Mouse (Mus musculus) liver, embryonic 11.5 days (tissue): ENCODE data around the gene Olfr1107. TPM values are rescaled to one million over a fixed set of nuclear protein-coding genes. Genes with fewer than 3 reads are reported as not detected.

ENCODE experiments used
- ATAC-seq: fragments of 200-750 bp; cut with Nextera tagmentation; replicated peaks from 2 replicates; pipeline ENCODE4 v1.8.0; 2017; ENCODE audit warnings: moderate number of reproducible peaks, mild to moderate bottlenecking, moderate TSS enrichment, moderate library complexity; ENCODE audit not compliant: low FRiP score
- DNase-seq: peaks from one replicate; pipeline ENCODE4 v3.0.0-alpha.2; 2017; ENCODE audit warnings: low spot score
- H3K27ac ChIP-seq: fragments of 300-500 bp; sonication (generic); 2 replicates; pipeline ENCODE4 v1.5.1; 2014; ENCODE audit warnings: mild to moderate bottlenecking, low read depth, low read length, control low read depth
- H3K27me3 ChIP-seq: fragments of 300-500 bp; sonication (generic); replicated peaks from 2 replicates; pipeline ENCODE4 v1.6.1; 2014; ENCODE audit warnings: low read length, mixed read lengths; ENCODE audit not compliant: control insufficient read depth, insufficient read depth
- H3K36me3 ChIP-seq: fragments of 300-500 bp; sonication (generic); 2 replicates; pipeline ENCODE4 v1.6.1; 2014; ENCODE audit warnings: mild to moderate bottlenecking, low read length, moderate library complexity, mixed read lengths; ENCODE audit not compliant: control insufficient read depth, insufficient read depth
- H3K4me1 ChIP-seq: fragments of 300-500 bp; sonication (generic); replicated peaks from 2 replicates; pipeline ENCODE4 v1.6.1; 2014; ENCODE audit warnings: low read length, mixed read lengths; ENCODE audit not compliant: control insufficient read depth, insufficient read depth
- H3K4me2 ChIP-seq: fragments of 300-500 bp; sonication (generic); 2 replicates; pipeline ENCODE4 v1.6.1; 2014; ENCODE audit warnings: mild to moderate bottlenecking, control low read depth, moderate library complexity
- H3K4me3 ChIP-seq: fragments of 300-500 bp; sonication (generic); 2 replicates; pipeline ENCODE4 v1.5.1; 2014; ENCODE audit warnings: low read depth, low read length, control low read depth
- H3K9ac ChIP-seq: fragments of 300-500 bp; sonication (generic); 2 replicates; pipeline ENCODE4 v1.6.1; 2014; ENCODE audit warnings: low read depth, low read length, control low read depth
- H3K9me3 ChIP-seq: fragments of 300-500 bp; sonication (generic); 2 replicates; pipeline ENCODE4 v1.6.1; 2016; ENCODE audit warnings: low read length, inconsistent platforms, mixed read lengths; ENCODE audit not compliant: control insufficient read depth
- WGBS: fragments of 180-500 bp; shearing (Covaris S2); extraction: QIAGEN DNeasy Blood & Tissue Kit; methylation state at CpG from one replicate; pipeline ENCODE4 v1.1.7; 2014; 5-methylcytosine and 5-hydroxymethylcytosine counted together
- polyA plus RNA-seq: library from polyadenylated mRNA; unstranded; fragments of >200 nt; fragmentation: Nextera tagmentation; extraction: Ambion mirVana; gene quantifications from 2 replicates; pipeline ENCODE4 v1.2.1, GENCODE M21; 2014

Olfr1107 gene
- polyA plus RNA-seq = not detected in 2 replicates

GRCm38 (mm10) chr2:87075717-87076116, at the start of gene Olfr1107:
TSS of gene Olfr1107 (minus strand) at chr2:87075817.
- no peak within 1 kb of the TSS for H3K27ac ChIP-seq
- H3K27me3 ChIP-seq = no peaks in the 10 kb centered on the region
- ATAC-seq (no peak), DNase-seq (no peak)
- H3K4me1 ChIP-seq = no peaks in the 10 kb centered on the region
- H3K36me3 ChIP-seq = no peaks in the 10 kb centered on the region
- WGBS = 75% methylated on average over 1 of the region's 1 CpGs
- H3K4me3 ChIP-seq = no peak within 1 kb of the TSS
- no peak within 1 kb of the TSS for H3K9ac ChIP-seq
- H3K4me2 ChIP-seq = no peak within 1 kb of the TSS
- no peaks in the 10 kb centered on the region for H3K9me3 ChIP-seq

DNA sequence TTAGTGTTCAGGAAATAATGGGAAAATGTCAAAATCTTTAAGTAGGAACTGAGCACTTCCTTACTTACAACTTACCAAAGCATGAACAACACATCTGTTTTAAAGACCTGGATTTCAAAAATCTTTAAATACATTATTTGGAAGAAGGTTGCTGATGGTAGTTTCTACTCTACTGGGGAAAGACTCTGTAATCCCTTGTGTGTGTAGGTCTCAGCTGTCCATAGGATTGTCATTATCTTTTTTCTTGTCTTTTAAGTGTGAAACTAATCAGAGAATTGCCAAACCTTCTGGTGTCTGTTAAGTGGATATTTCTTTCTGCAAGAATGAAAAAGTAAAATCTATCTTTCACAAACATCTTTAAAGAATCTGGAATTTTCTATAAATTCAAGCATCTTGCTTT, 38.9 kb upstream of the Olfr1107 start, which contains the start of gene Olfr259:
TSS of gene Olfr259 (minus strand) at position 101 of the 400 bp plus-strand sequence.
- no peak within 1 kb of the TSS for H3K4me3 ChIP-seq
- ATAC-seq = no peak
- H3K9me3 ChIP-seq = no peaks in the 10 kb centered on the region
- no peak within 1 kb of the TSS for H3K27ac ChIP-seq
- H3K4me2 ChIP-seq = no peak within 1 kb of the TSS
- H3K36me3 ChIP-seq = no peaks in the 10 kb centered on the region
- DNase-seq = no peak
- no peaks in the 10 kb centered on the region for H3K4me1 ChIP-seq
- no peak within 1 kb of the TSS for H3K9ac ChIP-seq
- H3K27me3 ChIP-seq = no peaks in the 10 kb centered on the region

DNA sequence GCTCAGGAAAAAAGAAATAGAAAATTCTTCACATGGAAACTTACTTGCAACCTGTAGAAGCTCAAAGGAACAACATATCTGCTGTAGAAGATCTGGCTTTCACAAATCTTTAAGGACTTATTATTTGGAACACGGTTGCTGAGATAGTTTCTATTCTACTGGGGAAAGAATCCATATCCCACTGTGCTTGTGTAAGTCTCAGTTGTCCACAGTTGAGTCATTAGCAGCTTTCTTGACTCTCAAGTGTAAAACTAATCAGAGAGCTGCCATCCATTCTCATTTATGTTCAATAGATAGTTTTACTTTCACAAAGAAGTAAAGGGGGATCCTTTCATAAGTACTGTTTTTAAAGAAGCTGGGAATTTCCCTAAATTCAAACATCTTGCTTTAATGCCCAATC, 20.3 kb upstream of the Olfr1107 start, which contains the start of gene Olfr1109:
TSS of gene Olfr1109 (minus strand) at position 101 of the 400 bp plus-strand sequence.
- Histone ChIP-seq H3K36me3 (no peaks in the 10 kb centered on the region), H3K9ac (no peak within 1 kb of the TSS), H3K4me3 (no peak within 1 kb of the TSS), H3K27ac (no peak within 1 kb of the TSS), H3K4me1 (no peaks in the 10 kb centered on the region), H3K27me3 (no peaks in the 10 kb centered on the region), H3K9me3 (no peaks in the 10 kb centered on the region), H3K4me2 (no peak within 1 kb of the TSS)
- no peak for ATAC-seq
- no peak for DNase-seq
- WGBS = 81% methylated on average over 1 of the region's 1 CpGs

DNA sequence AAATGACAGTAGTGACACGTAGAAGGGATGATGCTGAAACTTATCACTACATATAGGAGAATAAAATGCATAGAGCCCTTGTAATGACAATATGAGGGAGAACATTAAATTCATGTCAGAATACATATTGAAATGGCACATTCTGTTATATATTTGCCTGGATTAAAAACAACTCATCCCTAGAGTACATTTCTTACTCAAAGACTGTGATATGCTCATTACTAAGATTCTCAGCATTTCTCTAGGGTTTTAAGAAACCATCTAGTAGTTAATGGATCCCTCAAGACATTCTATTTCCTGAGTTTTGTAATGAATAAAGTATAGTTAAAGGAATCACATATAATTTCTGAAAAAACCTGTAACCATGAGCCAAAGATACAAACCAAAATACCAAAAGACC, 23.4 kb downstream of the Olfr1107 start, which contains the start of gene Olfr1106:
TSS of gene Olfr1106 (minus strand) at position 101 of the 400 bp plus-strand sequence.
- 73% methylated on average over 1 of the region's 1 CpGs for WGBS
- no peak within 1 kb of the TSS for H3K9ac ChIP-seq
- H3K4me2 ChIP-seq = no peak within 1 kb of the TSS

GRCm38 (mm10) chr2:87036431-87036830, 39.2 kb downstream of the Olfr1107 start, which contains the start of gene Olfr1105:
TSS of gene Olfr1105 (minus strand) at chr2:87036531.
- Histone ChIP-seq H3K27ac (no peak within 1 kb of the TSS), H3K27me3 (no peaks in the 10 kb centered on the region), H3K4me3 (no peak within 1 kb of the TSS), H3K36me3 (no peaks in the 10 kb centered on the region), H3K9me3 (no peaks in the 10 kb centered on the region), H3K9ac (no peak within 1 kb of the TSS), H3K4me2 (no peak within 1 kb of the TSS), H3K4me1 (no peaks in the 10 kb centered on the region)
- no peak for DNase-seq
- no peak for ATAC-seq

More for the DNA sequence above, 23.4 kb downstream of the Olfr1107 start, which contains the start of gene Olfr1106:
- no peak for DNase-seq
- ATAC-seq = no peak
- H3K27ac ChIP-seq = no peak within 1 kb of the TSS
- H3K9me3 ChIP-seq = no peaks in the 10 kb centered on the region
- H3K4me1 ChIP-seq = no peaks in the 10 kb centered on the region
- H3K36me3 ChIP-seq = no peaks in the 10 kb centered on the region
- H3K27me3 ChIP-seq = no peaks in the 10 kb centered on the region
- H3K4me3 ChIP-seq = no peak within 1 kb of the TSS

DNA sequence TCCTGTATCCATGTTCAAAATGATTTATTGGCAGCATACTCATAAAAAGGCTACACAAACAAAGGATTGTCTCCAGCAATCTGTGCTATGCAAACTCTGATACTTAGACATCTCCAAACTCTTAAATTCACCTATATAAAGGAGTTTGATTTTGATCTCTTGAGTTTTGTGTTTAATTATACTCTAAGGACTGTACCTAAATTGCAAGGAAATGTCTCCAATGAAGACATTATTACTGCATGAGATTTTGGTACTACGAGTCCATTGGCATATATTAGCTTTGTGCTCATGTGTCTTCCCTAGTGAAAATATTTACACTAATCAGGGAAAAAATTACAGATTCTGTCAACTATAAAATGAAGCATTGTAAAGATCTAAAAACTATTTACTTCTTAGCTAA, 48.6 kb downstream of the Olfr1107 start, which contains the start of gene Olfr1104:
TSS of gene Olfr1104 (minus strand) at position 101 of the 400 bp plus-strand sequence.
- ATAC-seq = no peak
- H3K4me1 ChIP-seq = no peaks in the 10 kb centered on the region
- H3K9me3 ChIP-seq = no peaks in the 10 kb centered on the region
- H3K36me3 ChIP-seq = no peaks in the 10 kb centered on the region
- WGBS = 74% methylated on average over 1 of the region's 1 CpGs
- DNase-seq = no peak
- H3K4me2 ChIP-seq = no peak within 1 kb of the TSS
- H3K9ac ChIP-seq = no peak within 1 kb of the TSS
- H3K27me3 ChIP-seq = no peaks in the 10 kb centered on the region
- H3K4me3 ChIP-seq = no peak within 1 kb of the TSS
- no peak within 1 kb of the TSS for H3K27ac ChIP-seq

Other genes starting within 250 kb of the Olfr1107 start
- not detected in 2 replicates for gene Olfr1095, start 224.1 kb downstream of the Olfr1107 start, polyA plus RNA-seq
- not detected in 2 replicates for gene Gm13723, start 201.0 kb downstream of the Olfr1107 start, polyA plus RNA-seq
- gene Olfr1097, start 183.6 kb downstream of the Olfr1107 start, polyA plus RNA-seq = not detected in 2 replicates
- not detected in 2 replicates for gene Olfr1098, start 151.3 kb downstream of the Olfr1107 start, polyA plus RNA-seq
- gene Olfr1099, start 115.1 kb downstream of the Olfr1107 start, polyA plus RNA-seq = not detected in 2 replicates
- gene Olfr1100, start 95.9 kb downstream of the Olfr1107 start, polyA plus RNA-seq = not detected in 2 replicates
- gene Olfr1101, start 84.6 kb downstream of the Olfr1107 start, polyA plus RNA-seq = not detected in 2 replicates
- gene Olfr1102, start 77.4 kb downstream of the Olfr1107 start, polyA plus RNA-seq = not detected in 2 replicates
- not detected in 2 replicates for gene Olfr1104, start 48.7 kb downstream of the Olfr1107 start, polyA plus RNA-seq
- not detected in 2 replicates for gene Olfr1105, start 39.3 kb downstream of the Olfr1107 start, polyA plus RNA-seq
- not detected in 2 replicates for gene Olfr1106, start 23.5 kb downstream of the Olfr1107 start, polyA plus RNA-seq
- not detected in 2 replicates for gene Olfr1109, start 20.2 kb upstream of the Olfr1107 start, polyA plus RNA-seq
- gene Olfr259, start 38.8 kb upstream of the Olfr1107 start, polyA plus RNA-seq = not detected in 2 replicates
- gene Olfr1110, start 64.5 kb upstream of the Olfr1107 start, polyA plus RNA-seq = not detected in 2 replicates
- gene Olfr1111, start 76.8 kb upstream of the Olfr1107 start, polyA plus RNA-seq = not detected in 2 replicates
- not detected in 2 replicates for gene Olfr1112, start 112.0 kb upstream of the Olfr1107 start, polyA plus RNA-seq
- gene Olfr1113, start 133.2 kb upstream of the Olfr1107 start, polyA plus RNA-seq = not detected in 2 replicates
- gene Olfr1115, start 172.2 kb upstream of the Olfr1107 start, polyA plus RNA-seq = not detected in 2 replicates
- not detected in 2 replicates for gene Olfr1116, start 191.7 kb upstream of the Olfr1107 start, polyA plus RNA-seq
- not detected in 2 replicates for gene Olfr1118, start 231.8 kb upstream of the Olfr1107 start, polyA plus RNA-seq